Mouse (Mus musculus) midbrain, embryonic 15.5 days (tissue): Measurements from ENCODE around the gene Jun. TPM values are rescaled to one million over a fixed set of nuclear protein-coding genes. Genes with fewer than 3 reads are reported as not detected.
A peak's percentile ranks its signal among the peaks of the same experiment; 100 is the strongest.

ENCODE experiments used
- ATAC-seq: fragments of 200-750 bp; cut with Nextera tagmentation; replicated peaks from 2 replicates; pipeline ENCODE4 v1.8.0; 2017; ENCODE audit warnings: moderate TSS enrichment
- H3K27ac ChIP-seq: fragments of 300-500 bp; sonication (generic); 2 replicates; pipeline ENCODE4 v1.5.1; 2015; ENCODE audit warnings: mild to moderate bottlenecking, inconsistent platforms
- H3K27me3 ChIP-seq: fragments of 300-500 bp; sonication (generic); replicated peaks from 2 replicates; pipeline ENCODE4 v1.6.1; 2015; ENCODE audit warnings: inconsistent platforms
- H3K36me3 ChIP-seq: fragments of 300-500 bp; sonication (generic); replicated peaks from 2 replicates; pipeline ENCODE4 v1.6.1; 2015; ENCODE audit warnings: inconsistent platforms
- H3K4me1 ChIP-seq: fragments of 300-500 bp; sonication (generic); 2 replicates; pipeline ENCODE4 v1.6.1; 2015; ENCODE audit warnings: inconsistent platforms
- H3K4me2 ChIP-seq: fragments of 300-500 bp; sonication (generic); 2 replicates; pipeline ENCODE4 v1.6.1; 2015; ENCODE audit warnings: inconsistent platforms, mild to moderate bottlenecking, moderate library complexity
- H3K4me3 ChIP-seq: fragments of 300-500 bp; sonication (generic); 2 replicates; pipeline ENCODE4 v1.5.1; 2015; ENCODE audit warnings: mild to moderate bottlenecking, inconsistent platforms
- H3K9ac ChIP-seq: fragments of 300-500 bp; sonication (generic); 2 replicates; pipeline ENCODE4 v1.6.1; 2015; ENCODE audit warnings: mild to moderate bottlenecking, inconsistent platforms
- H3K9me3 ChIP-seq: fragments of 300-500 bp; sonication (generic); 2 replicates; pipeline ENCODE4 v1.6.1; 2016; ENCODE audit warnings: inconsistent platforms
- WGBS: fragments of 180-500 bp; shearing (Covaris S2); methylation state at CpG from one replicate; pipeline ENCODE4 v1.1.7; 2015; ENCODE audit warnings: mixed read lengths; 5-methylcytosine and 5-hydroxymethylcytosine counted together
- polyA plus RNA-seq: library from polyadenylated mRNA; unstranded; fragments of >200 nt; fragmentation: Nextera tagmentation; extraction: Ambion mirVana; gene quantifications from 2 replicates; pipeline ENCODE4 v1.2.1, GENCODE M21; 2015

Gene Jun
- polyA plus RNA-seq, 1 experiment from 2014 or later, result 49.9 TPM

DNA sequence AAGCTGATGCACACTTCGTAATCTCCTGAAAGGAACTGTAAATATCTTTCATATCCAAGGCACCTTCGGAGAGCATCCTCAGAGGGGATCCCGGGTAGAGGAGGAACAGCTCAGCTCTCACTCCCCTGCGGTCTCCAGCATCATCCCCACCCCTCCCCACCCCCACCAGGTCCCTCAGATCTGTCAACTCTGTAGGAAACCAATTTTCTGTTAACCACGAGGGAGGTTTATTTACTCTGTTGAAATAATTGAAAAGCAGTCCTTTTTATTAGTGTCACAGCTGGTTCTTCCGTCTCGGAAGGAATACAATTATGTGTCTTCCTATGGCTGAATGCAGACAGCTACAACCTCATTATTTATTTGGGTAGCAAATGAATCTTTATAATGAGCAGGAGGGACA, 33.8 kb downstream of the Jun start:
- H3K27me3 ChIP-seq, result no peaks in the 10 kb centered on the region
- H3K36me3 ChIP-seq, result no peaks in the 10 kb centered on the region
- H3K4me2 ChIP-seq, result no peak overlapping the region
- H3K4me1 ChIP-seq, result no peaks in the 10 kb centered on the region
- WGBS, result 36% methylated on average over 7 of the region's 7 CpGs
- H3K9me3 ChIP-seq, result no peaks in the 10 kb centered on the region
- no peak overlapping the region for H3K4me3 ChIP-seq
- ATAC-seq, result no peak
- H3K27ac ChIP-seq, result no peak overlapping the region
- H3K9ac ChIP-seq, result no peak overlapping the region

GRCm38 (mm10) chr4:95012706-95013105, 39.3 kb downstream of the Jun start:
- H3K27me3 ChIP-seq, result no peaks in the 10 kb centered on the region
- no peaks in the 10 kb centered on the region for H3K36me3 ChIP-seq
- H3K9me3 ChIP-seq, result no peaks in the 10 kb centered on the region
- no peaks in the 10 kb centered on the region for H3K4me1 ChIP-seq
- ATAC-seq, result no peak
- H3K4me3 ChIP-seq, result no peak overlapping the region
- H3K27ac ChIP-seq, result no peak overlapping the region
- no peak overlapping the region for H3K9ac ChIP-seq
- WGBS, result 65% methylated on average over 1 of the region's 1 CpGs
- H3K4me2 ChIP-seq, result no peak overlapping the region

DNA sequence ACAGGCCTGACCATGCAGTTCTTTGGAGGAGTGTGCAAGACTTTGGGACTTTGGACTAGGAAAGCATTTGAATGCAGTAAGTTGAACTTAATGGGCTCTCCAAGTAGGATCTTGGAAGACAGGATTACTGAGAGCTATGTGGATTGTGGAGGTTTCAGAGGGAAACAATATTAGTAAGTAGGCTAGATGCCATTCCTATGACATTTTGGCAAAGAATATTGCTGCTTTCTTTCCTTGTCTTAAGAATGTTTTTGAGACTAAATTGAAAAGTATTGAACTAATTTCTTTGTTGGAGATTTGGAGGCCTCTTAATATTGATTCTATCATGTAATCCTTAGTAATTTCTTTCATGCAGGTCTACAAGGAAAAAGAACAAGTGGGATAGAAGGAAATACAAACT, 39.8 kb downstream of the Jun start:
- Histone ChIP-seq H3K9me3 (no peaks in the 10 kb centered on the region), H3K4me3 (no peak overlapping the region), H3K27me3 (no peaks in the 10 kb centered on the region), H3K27ac (no peak overlapping the region), H3K4me2 (no peak overlapping the region), H3K9ac (no peak overlapping the region), H3K36me3 (no peaks in the 10 kb centered on the region), H3K4me1 (no peaks in the 10 kb centered on the region)
- ATAC-seq, result no peak

- no peaks in the 10 kb centered on the region for H3K4me1 ChIP-seq
- 43% methylated on average over 13 of the region's 13 CpGs for WGBS
Observed at GRCm38 (mm10) chr4:95008175-95009057, 43.6 kb downstream of the Jun start.

DNA sequence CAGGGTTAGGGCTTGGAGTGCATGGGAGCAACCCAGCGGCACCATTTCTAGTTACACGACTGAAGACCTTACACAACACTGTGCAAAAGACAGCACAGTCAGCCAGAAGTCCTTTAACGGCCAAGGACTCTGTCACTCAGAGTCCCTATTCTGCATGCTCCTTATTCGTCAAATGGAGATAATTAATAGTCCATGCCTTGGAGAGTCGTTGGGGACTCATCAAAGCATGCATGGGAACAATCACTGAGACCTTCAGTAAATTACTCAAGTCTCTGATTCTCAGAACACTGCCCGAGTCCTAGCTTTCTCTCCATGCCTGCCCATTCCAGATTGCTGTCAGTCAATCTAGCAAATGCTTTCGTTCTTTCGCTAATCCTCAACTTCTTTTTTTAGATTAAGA, 44.3 kb downstream of the Jun start:
- no peaks in the 10 kb centered on the region for H3K36me3 ChIP-seq
- no peak overlapping the region for H3K27ac ChIP-seq
- no peaks in the 10 kb centered on the region for H3K9me3 ChIP-seq
- H3K9ac ChIP-seq, result no peak overlapping the region
- no peaks in the 10 kb centered on the region for H3K27me3 ChIP-seq
- no peak overlapping the region for H3K4me2 ChIP-seq
- no peaks in the 10 kb centered on the region for H3K4me1 ChIP-seq
- H3K4me3 ChIP-seq, result no peak overlapping the region
- WGBS, result 62% methylated on average over 8 of the region's 8 CpGs
- peak; percentile 59 for ATAC-seq

More at GRCm38 (mm10) chr4:95008175-95009057, 43.6 kb downstream of the Jun start:
- peak; percentile 93 for ATAC-seq
- H3K9ac ChIP-seq, result no peak overlapping the region
- no peaks in the 10 kb centered on the region for H3K27me3 ChIP-seq
- no peaks in the 10 kb centered on the region for H3K9me3 ChIP-seq
- no peak overlapping the region for H3K27ac ChIP-seq
- H3K36me3 ChIP-seq, result no peaks in the 10 kb centered on the region
- H3K4me2 ChIP-seq, result 0 out of 2 replicates have a peak overlapping the region, but pooled peaks have one; percentile 20
- H3K4me3 ChIP-seq, result no peak overlapping the region

DNA sequence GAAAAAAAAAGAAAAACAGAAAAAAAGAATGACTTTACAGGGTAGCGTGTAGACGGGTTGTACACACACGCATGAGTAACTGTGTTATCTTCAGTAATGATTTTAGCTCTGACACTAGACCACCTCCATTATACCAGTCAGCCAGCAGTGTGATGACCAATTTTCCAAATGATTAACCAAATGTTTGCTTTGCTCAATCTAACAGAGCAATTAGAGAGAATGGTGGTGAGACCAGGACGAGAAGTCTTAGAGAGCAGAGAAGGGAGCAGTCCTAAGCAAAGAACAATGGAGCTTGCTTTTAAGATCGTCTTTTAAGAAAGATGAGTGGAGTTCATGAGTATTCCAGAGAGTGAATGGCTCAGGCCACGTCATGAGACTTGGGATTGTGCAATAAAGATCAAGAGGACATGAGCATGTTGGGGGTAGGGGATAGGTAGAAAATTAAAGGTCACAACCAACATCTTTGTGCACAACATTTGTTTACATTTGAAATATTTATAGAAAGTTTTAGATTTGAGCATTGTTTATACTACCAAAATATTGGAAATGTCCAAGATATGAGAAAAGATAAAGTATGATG, 46.7 kb downstream of the Jun start:
- no peaks in the 10 kb centered on the region for H3K4me1 ChIP-seq
- WGBS, result 73% methylated on average over 6 of the region's 6 CpGs

DNA sequence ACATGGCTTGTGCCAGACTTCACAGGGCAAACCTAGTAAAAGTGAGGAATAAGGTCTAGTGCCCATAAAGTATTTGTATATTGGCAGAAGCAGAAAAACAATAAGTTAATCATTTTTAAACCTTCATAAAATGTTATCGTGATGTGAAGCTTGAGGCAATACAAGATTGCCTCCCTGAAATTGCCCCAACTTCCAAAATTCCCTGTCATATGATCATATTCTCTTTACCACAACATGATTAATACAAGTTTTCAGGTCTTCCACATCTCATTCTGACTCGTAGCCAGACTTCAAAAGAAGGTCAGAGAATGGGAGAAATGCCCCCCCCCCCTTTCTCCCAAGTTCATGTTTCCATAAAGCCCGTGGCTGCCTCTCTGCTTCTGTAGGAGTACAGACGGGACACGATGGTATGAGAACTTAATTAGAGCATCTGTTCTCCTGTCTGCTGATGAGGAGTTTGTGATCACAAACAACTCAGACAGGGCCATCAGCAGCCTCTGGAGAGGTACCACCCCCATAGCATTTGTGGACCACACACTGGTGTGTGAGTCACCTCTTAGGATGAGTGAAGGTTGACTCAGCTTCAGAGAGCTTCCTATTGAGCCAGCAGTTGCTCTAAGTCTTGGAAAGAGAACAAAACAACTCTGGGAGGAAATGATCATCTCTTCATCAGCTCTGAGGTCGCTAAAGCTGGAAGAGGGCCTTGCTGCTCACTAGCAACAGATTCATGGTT, 50.8 kb downstream of the Jun start:
- WGBS, result 71% methylated on average over 6 of the region's 6 CpGs
- Histone ChIP-seq H3K4me3 (no peak overlapping the region), H3K36me3 (no peaks in the 10 kb centered on the region), H3K9me3 (no peaks in the 10 kb centered on the region), H3K4me1 (no peaks in the 10 kb centered on the region), H3K4me2 (no peak overlapping the region), H3K9ac (no peak overlapping the region), H3K27ac (no peak overlapping the region), H3K27me3 (no peaks in the 10 kb centered on the region)
- ATAC-seq, result no peak

More for the DNA sequence above, 46.7 kb downstream of the Jun start:
- no peaks in the 10 kb centered on the region for H3K27me3 ChIP-seq
- no peak for ATAC-seq
- H3K27ac ChIP-seq, result no peak overlapping the region
- H3K9me3 ChIP-seq, result no peaks in the 10 kb centered on the region
- no peaks in the 10 kb centered on the region for H3K36me3 ChIP-seq
- no peak overlapping the region for H3K9ac ChIP-seq
- H3K4me3 ChIP-seq, result no peak overlapping the region
- H3K4me2 ChIP-seq, result no peak overlapping the region

DNA sequence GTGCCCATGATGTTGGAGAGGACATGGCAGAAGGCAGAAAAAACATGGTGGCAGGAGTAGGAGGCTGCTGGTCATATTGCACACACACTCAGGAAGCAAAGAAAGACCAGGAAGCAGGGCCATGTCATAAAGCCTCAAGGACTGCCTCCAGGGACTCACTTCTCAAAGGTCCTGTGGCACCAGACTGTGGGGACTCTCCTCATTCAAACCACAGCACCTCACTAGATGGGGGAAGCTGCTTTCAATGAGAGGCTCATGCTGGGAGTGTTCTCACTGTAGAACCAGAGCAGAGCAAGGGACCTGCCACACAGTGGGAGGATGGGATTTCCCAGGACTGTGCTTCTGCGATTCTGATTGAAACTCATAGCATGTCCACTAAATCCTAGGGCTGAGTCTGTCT, 51.9 kb downstream of the Jun start:
- Histone ChIP-seq H3K4me2 (no peak overlapping the region), H3K4me1 (no peaks in the 10 kb centered on the region), H3K27me3 (no peaks in the 10 kb centered on the region), H3K27ac (no peak overlapping the region), H3K4me3 (no peak overlapping the region), H3K9ac (no peak overlapping the region), H3K36me3 (no peaks in the 10 kb centered on the region), H3K9me3 (no peaks in the 10 kb centered on the region)
- 79% methylated on average over 1 of the region's 1 CpGs for WGBS
- ATAC-seq, result no peak

DNA sequence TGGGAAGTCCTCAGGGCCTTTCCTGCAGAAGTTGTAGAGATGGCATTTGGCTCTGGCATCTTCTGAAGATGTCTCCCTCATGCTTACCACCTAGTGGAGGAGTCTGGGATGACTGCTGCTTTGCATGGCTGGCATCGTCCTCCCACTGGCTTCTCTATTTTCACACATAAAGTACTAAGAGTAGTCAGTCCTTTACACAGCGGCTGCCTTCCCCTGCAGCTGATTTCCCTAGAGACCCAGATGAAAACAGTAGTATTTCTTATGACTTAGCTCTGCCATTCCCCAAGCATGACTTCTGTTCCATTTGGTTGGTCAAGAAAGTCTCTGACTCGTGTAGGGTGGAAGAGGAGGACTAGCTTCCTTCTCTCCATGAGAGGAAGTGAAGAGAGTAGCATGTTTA, 52.8 kb downstream of the Jun start:
- Histone ChIP-seq H3K9me3 (no peaks in the 10 kb centered on the region), H3K4me2 (no peak overlapping the region), H3K4me1 (no peaks in the 10 kb centered on the region), H3K27me3 (no peaks in the 10 kb centered on the region), H3K4me3 (no peak overlapping the region), H3K36me3 (no peaks in the 10 kb centered on the region), H3K27ac (no peak overlapping the region), H3K9ac (no peak overlapping the region)
- ATAC-seq, result no peak
- 58% methylated on average over 3 of the region's 3 CpGs for WGBS

Other genes starting within 250 kb of the Jun start
- 0.20 and 0.35 TPM in 2 replicates for gene Eqtn, start 123.4 kb downstream of the Jun start, polyA plus RNA-seq
- 26.4 and 30.6 TPM in 2 replicates for gene Mysm1, start 73.1 kb downstream of the Jun start, polyA plus RNA-seq